Mouse (Mus musculus) kidney, embryonic 14.5 days (tissue): ENCODE measurements around the gene Strip1. TPM values are rescaled to one million over a fixed set of nuclear protein-coding genes. Genes with fewer than 3 reads are reported as not detected.

Experiments used
- polyA plus RNA-seq: library from polyadenylated mRNA; unstranded; fragments of >200 nt; fragmentation: Nextera tagmentation; extraction: Ambion mirVana; gene quantifications from 2 replicates; pipeline ENCODE4 v1.2.1, GENCODE M21; 2014

Strip1 gene
- polyA plus RNA-seq, 1 experiment from 2014 or later = 55.0 TPM

Other genes starting within 250 kb of the Strip1 start
- gene Kcnc4, start 172.1 kb downstream of the Strip1 start, polyA plus RNA-seq = 0.16 TPM in 1 of 2 replicates, not detected in the other
- gene Slc6a17, start 113.7 kb downstream of the Strip1 start, polyA plus RNA-seq = 1.7 and 2.9 TPM in 2 replicates
- not detected in 2 replicates for gene Ubl4b, start 76.6 kb downstream of the Strip1 start, polyA plus RNA-seq
- gene Alx3, start 36.7 kb downstream of the Strip1 start, polyA plus RNA-seq = 0.26 TPM in 1 of 2 replicates, not detected in the other
- gene Gm10961, start 372 bp downstream of the Strip1 start, polyA plus RNA-seq = not detected in 2 replicates
- 73.8 and 119 TPM in 2 replicates for gene Ahcyl1, start 64.9 kb upstream of the Strip1 start, polyA plus RNA-seq
- gene Csf1, start 128.8 kb upstream of the Strip1 start, polyA plus RNA-seq = 3.9 and 8.5 TPM in 2 replicates
- not detected in 2 replicates for gene Eps8l3, start 245.5 kb upstream of the Strip1 start, polyA plus RNA-seq